Mouse (Mus musculus) urinary bladder, postnatal 14 days (tissue): ENCODE results near the gene Cyb5r4.
"Not testable (repeated sequence)": the region's sequence is repeated elsewhere in the genome, so short reads cannot be mapped to it uniquely, and the experiment has no call there.

Source experiments
- DNase-seq: peaks from one replicate; pipeline ENCODE4 v3.0.0; 2021; ENCODE audit warnings: low spot score

Gene Cyb5r4

GRCm38 (mm10) chr9:87025764-87026163, 4.0 kb downstream of the Cyb5r4 start:
- no peak for DNase-seq

DNA sequence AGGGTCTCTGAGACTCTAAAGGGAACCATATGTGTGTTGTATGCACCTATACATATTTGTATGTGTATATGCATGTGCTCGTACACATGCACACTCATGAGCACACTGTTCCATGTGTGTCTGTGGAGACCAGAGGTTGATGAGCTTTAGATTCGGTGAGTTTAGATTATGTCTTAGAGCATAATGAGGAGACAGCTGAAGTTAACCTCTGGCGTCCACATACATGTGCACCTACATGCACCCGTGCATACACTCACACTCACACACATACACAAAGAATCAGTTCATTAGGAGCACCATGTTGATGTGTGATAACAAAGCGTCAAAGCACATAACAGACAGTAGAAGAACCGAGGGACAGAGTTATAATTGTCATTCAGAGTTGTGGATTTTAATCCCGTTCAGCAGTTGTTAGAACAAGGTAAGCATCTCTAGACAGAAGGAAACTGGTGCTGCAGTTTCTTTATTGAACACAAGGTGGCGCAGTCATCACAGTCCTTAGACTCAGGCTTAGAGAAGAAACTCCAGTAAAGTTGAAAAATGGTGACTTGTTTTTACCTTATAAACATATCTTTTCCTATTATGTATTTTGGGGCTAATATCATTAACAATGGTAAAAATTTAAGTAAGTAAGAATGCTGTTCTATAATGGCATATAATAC, 5.7 kb downstream of the Cyb5r4 start:
- DNase-seq: peak; percentile 69

GRCm38 (mm10) chr9:87032196-87032595, 10.4 kb downstream of the Cyb5r4 start:
- DNase-seq: no peak

- DNase-seq: no peak
These were observed 13.2 kb downstream of the Cyb5r4 start for GRCm38 (mm10) chr9:87034831-87035580.

DNA sequence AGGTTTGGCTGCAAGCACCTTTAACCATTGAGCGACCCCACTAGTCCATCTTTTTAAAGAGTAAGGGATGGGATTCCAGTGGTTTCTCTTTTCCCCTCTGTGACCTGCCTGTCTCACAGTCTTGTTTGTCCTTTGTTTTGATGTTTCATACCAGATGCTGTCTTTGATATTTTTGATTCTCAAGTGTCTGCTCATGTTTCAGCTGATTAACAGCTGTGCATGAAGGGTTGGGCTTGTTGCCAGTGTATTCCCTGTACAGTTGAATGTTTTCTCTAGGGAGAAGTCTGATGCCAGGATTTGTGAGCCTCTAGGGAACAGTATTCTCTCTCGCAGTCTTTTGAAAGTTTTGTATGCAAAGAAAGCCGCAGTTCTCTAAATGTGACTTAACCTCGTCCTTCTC, 27.6 kb downstream of the Cyb5r4 start:
- no peak for DNase-seq

- DNase-seq: no peak
These were observed 33.9 kb downstream of the Cyb5r4 start for GRCm38 (mm10) chr9:87055547-87056235.

DNA sequence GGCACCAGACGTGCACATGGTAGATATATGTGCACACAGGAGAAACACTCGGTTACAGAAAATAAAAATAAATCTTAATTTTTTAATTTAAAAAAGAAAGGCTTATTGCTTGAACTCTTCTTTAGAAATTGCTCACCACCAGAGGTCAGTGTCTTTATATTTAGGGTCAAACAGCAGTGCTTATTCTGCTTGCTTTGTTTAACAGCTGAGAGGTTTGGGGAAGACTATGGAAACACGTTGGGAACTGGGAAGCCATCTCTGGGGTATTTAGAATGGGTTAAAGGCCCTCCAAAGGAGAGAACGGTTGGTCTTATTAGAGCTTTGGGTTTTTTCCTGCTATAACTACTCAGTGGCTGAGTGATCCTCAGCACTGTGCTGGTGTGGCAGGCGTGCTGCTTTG, 40.5 kb downstream of the Cyb5r4 start:
- no peak for DNase-seq

DNA sequence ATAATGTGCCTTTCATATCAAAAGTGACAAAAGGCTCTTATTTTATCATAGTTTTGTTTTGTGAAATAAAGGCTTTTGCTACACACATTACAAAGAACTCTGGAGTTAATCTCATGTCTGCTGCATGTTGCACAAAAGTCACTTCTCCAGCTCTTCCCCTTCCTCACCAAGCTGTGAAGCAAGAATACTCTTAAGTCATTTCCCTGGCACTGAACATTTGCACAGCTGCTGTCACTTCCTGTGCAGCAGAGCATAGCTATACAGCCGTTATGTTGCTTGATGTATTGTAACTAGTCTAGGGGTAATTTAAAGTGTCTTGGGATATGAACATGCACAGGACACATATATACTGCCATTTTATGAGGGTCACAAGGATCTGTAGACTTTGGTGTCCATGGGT, 46.3 kb downstream of the Cyb5r4 start:
- no peak for DNase-seq

- DNase-seq: not testable (repeated sequence)
These were observed 49.8 kb downstream of the Cyb5r4 start for GRCm38 (mm10) chr9:87071566-87071965.

- DNase-seq: no peak
These were observed 56.1 kb downstream of the Cyb5r4 start for GRCm38 (mm10) chr9:87077919-87078318.

DNA sequence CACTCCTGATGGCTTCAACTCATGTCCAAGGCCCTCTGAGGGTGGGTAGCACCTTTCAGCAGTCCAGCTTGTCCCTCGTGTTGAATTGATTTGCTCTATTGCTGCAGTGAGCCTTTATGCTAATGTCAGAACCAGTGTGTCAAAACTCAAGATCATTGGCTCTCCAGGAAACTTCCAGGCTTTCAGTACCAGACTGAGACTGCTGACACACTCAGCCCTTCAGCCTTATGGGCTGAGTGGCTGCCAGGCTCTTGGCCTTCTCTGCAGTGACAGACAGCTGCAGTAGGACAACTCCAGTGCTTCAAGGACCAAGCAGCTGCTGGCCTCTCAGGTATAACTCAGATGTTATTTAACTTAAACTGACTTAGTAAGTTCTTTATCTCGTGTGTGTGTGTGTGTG, 57.7 kb downstream of the Cyb5r4 start:
- DNase-seq: no peak

GRCm38 (mm10) chr9:87086991-87087390, 65.2 kb downstream of the Cyb5r4 start:
- DNase-seq: no peak

DNA sequence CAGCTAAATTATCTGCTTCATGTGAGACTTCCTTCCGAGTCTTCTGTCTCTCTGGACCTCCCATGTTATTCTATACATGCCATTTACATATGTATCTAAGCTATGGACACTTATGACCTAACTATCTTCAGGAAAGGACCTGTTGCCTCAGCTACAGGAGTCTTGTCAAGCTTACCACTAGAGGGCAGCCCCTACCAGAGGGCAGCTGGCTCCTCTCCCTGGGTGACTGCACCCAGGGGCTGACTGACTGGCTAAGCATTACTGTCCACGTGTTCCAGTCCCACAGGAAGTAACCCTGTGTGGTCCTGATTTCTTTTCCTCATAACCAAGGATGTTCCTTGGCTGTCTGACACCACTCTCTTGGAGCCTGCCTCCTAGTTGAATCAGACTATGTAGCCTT, 76.2 kb downstream of the Cyb5r4 start:
- peak; percentile 50 for DNase-seq

GRCm38 (mm10) chr9:87115019-87115418, 93.2 kb downstream of the Cyb5r4 start:
- no peak for DNase-seq

DNA sequence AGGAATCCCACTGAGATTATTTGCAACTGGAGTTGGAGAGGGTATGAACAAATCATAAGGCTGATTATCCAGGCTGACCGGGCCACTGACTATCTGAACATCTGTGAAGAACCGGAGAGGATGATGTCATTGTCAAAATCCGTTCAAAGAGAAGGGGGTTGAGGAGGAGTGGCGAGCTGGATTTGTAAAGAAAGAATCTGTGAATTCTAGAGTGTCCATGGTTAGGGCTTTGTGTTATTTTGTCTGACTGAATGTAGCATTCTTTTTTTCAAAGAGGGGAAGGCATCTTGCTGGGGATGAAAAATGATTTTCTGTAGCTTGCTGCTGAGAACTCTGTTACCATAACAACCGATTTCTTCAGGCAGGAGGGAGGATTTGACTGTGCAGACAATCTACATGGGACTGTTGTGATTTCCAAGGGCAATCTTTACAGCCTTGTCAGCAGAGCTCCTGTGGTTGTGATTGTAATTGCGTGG, 93.7 kb downstream of the Cyb5r4 start:
- DNase-seq: no peak

DNA sequence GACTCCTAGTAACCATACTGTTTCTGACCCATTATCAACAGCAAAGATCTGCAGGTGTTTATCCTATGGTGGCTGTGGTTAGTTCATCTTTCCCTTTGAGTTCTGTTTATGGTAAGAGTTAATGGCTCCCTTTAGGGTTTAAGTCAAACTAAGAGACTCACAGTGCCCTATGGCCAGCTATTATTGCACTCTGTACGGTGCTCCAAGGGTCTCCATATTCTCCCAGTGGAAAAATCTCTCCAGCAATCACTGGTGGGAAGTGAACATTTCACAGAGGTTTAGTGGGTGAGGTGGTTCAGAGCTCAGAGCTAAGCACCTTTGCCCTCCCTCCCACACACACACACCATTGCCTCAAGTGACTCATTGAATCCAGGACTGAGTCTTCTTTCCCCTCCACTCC, 94.2 kb downstream of the Cyb5r4 start:
- no peak for DNase-seq

DNA sequence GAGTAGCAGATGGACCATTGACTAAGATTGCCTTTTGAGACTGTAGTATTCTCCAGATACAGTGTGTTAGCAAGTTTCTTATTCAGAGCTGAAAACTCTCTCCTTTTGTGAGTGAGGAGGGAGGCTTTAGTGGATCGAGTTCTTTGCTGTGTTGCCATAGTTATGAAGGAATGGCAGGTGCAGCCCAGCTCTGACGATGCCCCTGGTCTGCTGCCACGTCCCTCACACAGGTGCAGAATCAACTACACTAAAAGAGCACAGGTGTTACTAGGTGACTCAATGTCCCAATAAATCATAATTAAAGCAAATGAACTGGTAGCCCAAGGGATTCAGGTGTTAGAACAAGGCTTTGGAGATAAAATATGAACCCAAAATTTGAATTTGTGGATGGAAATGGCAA, 97.2 kb downstream of the Cyb5r4 start:
- no peak for DNase-seq

- no peak for DNase-seq
These were observed 100.2 kb downstream of the Cyb5r4 start for GRCm38 (mm10) chr9:87121956-87122493.

- not testable (repeated sequence) for DNase-seq
These were observed 105.2 kb downstream of the Cyb5r4 start for GRCm38 (mm10) chr9:87127046-87127445.
